Mouse (Mus musculus) thymus, postnatal 36 days (tissue): ENCODE measurements at regions not wholly inside any gene's neighbourhood (a gene's known extent, or its start where the extent isn't known, plus 50 kb on each side); places are given as distances from the start of the nearest gene placed in this dataset.

ENCODE experiments used
- DNase-seq, 2 experiments: peaks; one replicate each; pipeline ENCODE4 v3.0.0; 2022; ENCODE audit warnings: mixed read lengths in 2 of 2

DNA sequence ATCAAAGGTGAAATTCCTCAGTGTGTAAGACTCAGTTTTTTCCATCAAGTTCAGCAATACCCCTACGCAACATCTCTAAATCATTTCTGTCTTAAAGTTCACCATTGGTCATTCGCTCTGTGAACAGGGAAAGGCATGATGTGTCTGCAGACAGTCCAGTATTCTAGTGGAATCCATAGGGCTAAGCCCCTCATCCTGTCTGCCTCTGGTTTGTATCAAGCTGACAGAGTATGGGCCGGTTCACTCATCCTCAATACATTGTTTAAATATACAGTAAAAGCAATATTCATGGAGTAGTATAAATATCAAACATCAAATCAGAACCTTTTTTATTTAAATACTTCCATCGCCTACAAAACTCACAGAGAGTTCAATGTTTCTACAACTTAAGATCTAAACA, 152.9 kb upstream of the Paip1 start:
- DNase-seq = no peak

- no peak for DNase-seq
Observed at GRCm38 (mm10) chr13:119277308-119277948, 151.0 kb upstream of the Paip1 start.

DNA sequence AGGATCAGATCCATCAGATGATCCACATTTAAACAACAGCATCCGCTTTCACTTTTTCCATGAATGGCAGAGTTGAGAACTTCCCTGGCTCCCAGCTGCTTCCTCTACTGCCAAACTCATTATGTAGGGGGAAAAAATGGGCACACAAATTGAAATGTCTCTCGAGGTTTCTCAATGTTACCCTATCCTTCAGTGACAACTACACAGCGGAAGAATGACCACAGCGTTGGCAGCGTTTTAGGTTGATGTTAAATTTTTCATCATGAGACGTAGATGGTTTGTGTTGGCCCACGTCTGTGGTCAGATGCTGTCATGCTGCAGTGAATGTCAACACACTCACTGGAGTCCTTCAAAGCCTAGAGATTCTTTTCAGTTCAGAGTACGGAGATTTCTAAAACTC, 149.0 kb upstream of the Paip1 start:
- no peak for DNase-seq

DNA sequence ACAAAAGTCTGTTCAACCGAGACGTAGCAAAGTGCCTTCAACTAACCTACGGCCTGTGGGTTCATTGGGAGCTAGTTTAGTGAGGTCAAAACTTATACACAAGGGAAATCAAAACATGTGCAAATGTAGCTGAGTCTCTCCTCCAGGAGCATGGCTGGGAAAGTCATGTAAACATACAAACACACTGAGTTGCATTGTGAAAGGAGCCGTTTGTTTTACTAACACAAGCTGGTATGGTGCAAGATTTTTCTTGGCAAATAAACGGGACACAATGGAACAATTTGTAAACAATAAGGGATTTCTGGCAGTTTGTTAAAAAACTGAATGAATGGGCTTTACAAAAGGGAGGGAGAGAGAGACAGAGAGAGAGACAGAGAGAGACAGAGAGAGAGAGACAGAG, 147.8 kb upstream of the Paip1 start:
- DNase-seq = no peak

DNA sequence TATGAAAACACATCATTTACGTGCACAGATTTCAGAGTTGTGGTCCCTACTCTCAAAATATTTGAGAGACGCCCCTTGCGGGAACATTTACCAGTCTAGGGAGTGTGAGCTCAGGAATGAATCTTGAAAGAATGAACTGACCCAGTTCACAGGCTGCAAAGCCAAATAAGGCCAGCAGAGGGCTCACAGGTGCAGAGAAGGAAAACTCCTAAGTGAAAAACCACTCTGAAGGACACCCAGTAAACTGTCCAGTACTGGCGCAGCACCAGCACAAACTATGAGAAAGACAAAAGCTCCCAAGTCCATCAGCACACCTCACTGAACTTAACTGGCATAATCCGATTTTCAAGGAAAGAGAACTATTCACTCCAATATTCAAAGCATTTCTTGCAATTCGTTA, 145.0 kb upstream of the Paip1 start:
- peak; percentile 13 to 21 for DNase-seq

DNA sequence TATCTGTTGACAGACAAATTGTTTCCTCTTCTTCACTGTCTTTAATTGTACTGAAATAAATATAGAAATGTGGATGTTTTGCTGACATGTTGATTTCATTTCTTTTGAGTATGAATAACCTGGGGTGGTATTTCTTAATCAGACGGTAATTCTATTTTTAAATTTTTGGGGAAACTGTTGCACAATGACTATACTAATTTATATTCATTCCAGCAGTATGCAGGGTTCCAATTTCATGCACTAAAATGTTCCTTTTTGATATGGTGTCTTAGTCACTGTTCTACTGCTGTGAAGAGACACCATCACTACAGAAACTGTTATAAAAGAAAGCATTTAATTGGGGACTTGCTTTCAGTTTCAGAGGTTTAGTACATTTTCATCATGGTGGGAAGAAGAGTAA, 119.2 kb upstream of the Paip1 start:
- DNase-seq = no peak

DNA sequence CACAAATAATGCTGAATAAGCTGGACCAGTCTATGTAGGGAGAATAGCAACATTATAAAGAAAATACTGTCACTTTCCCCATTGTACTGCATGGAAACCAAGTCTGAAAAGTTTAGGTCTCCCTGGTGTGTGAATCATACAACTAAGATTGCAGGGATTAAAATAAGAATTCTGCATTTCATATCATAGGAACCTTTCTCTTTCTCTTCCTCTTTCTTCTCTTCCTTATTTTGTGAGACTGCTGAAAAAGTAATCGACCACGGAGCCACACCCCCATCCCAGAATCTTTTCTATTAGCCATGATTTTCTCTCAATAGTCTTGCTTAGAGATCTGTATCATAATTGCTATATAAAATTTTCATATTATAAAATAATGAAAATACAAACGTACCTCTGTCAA, 118.4 kb upstream of the Paip1 start:
- DNase-seq = no peak

DNA sequence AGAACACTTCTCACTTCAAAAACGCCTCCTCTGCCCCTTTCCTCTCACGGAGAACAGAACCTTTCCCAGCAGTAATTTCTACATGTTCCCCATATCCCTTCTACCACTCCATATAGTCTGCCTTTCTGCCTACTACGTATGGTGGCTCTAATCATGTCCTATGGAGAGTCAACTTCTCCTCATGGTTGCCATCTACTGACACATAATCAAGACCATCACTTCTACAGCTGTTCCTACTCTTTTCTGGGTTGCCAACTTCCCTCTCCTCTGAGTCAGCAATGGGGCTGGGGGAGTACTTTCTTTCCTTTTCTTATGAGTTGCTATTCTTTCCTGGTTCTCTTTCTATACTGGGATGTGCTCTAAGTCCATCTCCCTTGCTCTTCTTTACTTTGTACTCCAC, 114.0 kb upstream of the Paip1 start:
- no peak for DNase-seq

DNA sequence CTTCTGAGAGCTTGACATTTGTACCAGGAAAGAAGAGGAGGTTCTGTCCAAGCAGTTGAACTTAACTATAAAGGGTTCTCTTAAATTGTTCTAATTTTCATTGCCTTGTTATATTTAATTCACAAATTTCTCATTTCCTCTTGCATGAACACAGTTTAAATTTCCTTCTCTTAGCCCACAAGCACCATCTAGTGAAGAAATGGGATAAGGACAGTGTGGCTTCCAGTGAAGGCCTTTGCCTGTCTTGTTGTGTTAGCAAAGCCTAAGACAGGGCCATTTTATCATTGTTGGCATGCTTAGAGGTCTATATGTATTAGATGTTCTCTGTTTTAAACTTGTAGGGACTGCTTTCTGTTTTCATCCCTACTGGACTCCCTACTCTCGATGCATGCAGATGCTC, 110.0 kb upstream of the Paip1 start:
- no peak for DNase-seq

GRCm38 (mm10) chr13:119325510-119325909, 102.9 kb upstream of the Paip1 start:
- DNase-seq = no peak

DNA sequence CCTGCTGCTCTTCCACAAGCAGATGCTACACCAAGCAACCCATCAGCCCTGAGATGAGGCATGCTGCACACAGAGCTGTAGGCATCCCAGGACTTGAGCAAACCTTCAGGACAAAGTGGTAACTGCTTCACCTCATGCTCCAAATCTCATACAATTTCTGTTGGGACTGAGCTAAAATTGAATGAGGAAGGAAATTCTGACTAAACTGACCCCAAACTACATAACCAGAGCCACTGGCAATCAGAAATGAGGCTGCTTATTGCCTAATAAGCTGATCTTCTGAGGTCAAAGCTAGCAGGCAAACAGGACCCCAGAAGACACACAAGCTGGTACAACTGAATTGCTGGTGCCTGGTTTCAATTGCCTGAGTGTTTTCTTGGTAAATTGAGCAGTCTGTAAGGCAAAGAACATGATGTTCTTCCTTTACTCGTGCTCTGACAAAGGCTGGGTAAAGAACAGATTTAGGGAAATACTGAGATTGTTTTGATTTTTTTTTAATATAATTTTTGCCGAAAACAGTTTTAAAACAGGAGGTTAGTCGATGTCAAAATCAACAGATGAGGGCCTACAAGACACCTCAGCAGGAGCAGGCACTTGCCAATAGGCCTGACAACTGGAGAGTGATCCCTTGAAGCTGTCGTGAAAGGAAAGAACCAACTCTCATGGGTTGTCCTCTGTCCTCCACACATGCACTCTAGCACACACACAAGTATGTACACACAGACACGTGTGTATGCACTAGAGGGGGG, 101.3 kb upstream of the Paip1 start:
- DNase-seq = no peak

GRCm38 (mm10) chr13:119328731-119329130, 99.7 kb upstream of the Paip1 start:
- no peak for DNase-seq

DNA sequence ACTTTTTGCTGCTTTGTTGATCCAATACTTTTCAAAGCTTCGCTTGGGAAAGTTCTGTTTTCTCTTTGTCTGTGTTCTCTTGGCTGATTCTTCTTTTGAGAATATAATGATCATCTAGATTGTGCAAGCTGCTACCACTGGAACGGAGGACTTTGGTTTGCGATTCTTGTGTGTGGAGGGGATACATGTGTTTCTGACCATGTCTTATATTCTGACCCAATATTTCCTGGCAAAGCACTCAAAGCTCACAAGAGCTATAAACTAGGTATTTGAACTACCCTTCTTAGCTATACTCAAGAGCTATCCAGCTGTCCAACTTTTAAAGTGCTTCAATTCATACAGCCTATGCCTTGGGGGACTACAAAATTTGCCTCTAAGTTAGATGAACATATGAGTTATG, 96.6 kb upstream of the Paip1 start:
- DNase-seq = no peak

DNA sequence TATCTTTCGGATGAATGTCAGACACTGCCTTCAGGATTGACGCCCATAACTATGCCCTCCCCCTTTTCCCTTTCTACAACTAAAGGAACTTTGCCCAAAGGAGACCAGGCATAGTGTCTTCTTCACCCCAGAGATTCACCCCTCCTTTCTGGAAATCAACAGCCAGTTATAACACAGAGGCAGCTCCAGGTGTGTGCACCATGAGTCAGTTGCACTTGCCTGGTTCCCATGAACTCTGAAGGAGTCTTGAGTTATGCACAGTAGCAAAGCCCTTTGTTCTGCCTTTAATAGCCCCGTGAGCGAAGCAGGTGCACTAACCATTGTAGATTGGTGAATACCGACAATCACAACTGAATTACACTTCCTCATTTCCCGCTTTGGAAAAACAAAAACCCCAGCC, 94.5 kb upstream of the Paip1 start:
- DNase-seq = no peak

DNA sequence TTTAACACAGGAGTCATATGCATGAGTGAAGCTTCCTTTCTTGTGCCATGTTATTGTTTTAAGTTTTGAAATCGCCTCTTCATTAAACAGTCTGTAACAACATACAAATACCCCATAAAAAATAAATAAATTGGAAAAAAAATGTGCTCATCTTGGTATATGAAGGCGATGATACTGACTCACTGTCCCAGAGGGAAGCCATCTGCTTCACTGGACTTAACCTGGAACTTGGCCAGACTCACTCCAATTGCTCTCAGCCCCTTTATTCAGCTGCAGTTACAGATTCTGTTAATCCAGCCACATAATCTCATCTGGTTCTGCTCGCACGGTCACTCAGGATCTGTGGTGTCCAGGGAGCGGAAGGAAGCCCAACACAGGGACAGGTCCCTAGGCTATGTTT, 90.5 kb upstream of the Paip1 start:
- no peak for DNase-seq

DNA sequence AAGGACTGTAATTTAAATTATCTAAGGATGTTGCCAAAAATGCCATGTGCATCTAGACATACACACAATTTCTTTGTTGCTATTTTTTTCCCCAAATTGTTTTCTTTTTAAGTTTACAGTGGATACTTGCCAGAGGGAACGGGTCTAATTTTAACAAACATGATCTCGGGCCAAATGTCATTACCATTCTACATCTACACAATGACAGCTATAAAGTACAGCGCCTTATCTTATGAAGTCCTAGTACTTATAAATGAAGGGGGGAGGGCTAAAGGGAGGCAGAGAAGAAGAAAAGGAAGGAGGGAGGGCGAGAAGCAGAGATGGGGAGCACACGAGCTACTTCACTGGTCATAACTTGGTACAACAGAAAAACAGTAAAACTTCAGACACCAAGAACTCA, 89.4 kb upstream of the Paip1 start:
- no peak for DNase-seq

- no peak for DNase-seq
Observed at GRCm38 (mm10) chr13:119339762-119340161, 88.6 kb upstream of the Paip1 start.

DNA sequence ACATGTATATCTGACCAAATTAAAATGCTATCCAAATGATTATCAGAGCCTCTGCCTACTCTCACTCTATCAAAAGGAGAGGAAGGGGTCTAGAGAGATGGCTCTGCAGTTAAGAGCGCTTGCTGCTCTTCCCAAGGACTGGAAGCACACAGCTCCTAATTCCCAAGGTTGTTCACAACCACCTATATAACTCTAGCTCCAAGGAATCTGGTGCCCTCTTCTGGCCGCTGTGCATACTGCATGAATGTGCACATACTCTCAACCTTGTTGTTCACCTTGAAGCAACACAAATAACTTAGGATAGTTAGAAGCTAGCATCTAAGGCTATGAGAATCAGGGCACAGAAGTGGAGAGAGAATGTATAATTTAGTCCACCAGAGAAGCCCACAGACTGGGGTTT, 86.6 kb upstream of the Paip1 start:
- DNase-seq = peak; percentile 19 to 33

DNA sequence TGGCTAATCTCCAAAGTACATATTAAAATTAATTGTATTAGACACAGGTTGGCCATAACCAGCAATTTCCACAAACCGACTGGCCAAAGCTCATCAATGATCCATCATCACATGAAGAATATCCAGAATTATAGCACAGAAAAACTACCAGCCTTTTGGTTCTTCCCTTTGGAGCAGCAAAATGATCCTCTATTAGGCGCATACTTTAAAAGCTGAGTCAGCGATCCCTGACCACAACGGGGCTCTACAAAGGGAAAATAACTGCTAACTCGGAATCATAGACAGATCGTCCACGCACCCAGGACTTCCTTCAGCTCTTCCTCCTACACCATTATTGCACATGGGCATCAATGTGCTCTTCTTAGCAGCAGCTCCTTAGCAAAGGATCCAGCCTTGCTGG, 85.6 kb upstream of the Paip1 start:
- no peak for DNase-seq

DNA sequence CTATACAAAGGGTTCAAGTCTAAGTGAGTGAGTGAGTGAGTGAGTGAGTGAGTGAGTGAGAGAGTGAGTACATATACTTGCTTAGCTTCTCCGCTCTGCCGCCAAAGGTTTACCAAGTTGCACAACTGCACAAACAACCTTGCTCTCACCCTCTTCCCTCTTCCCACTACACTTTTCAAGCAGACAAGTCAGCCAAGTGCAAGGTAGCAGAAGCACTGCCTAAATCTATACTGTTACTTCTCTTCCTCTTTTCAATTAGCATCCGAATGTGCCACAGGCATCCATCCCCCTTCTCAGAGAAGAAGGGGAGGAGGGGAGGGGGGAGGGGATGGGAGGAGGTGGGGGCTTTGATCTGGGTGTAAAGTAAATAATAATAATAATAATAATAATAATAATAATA, 80.4 kb upstream of the Paip1 start:
- DNase-seq = no peak

GRCm38 (mm10) chr13:119351346-119351745, 77.1 kb upstream of the Paip1 start:
- DNase-seq = no peak

DNA sequence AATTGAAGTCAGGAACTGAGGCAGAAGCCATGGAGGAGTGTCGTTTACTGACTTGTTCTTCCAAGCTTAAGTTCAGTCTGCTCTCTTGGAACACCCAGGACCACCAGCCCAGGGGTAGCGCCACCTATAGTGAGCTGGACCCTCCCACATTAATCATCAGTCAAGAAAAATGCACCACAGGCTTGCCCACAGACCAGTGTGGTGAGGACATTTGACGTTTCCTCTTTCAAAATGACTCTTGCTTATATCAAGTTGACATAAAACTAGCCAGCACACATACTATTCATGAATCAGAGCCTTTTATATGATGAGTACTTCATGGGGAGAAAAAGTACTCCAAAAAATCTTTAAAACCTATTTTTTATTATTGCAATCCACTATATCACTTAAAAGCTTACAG, 69.7 kb upstream of the Paip1 start:
- no peak for DNase-seq

DNA sequence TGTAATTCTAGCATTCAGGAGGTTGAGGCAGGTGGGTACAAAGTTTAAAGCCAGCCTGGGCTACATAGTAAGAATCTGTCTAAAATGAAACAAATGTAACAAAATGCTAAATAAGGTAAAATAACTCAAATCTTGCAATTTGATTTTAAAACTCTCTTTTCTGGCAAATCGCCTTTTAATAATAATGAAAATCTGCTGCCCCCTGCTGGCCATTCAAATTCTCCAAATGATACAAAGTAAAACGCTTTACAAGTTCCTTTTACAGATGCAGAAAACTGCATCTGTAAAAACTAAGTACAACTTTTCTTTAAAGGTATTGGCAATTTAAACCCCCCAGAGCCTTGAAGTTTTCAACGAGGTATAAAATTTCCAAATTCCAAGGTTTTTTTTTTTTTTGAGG, 65.0 kb upstream of the Paip1 start:
- peak in 1 of 2 experiments; percentile 13 for DNase-seq

DNA sequence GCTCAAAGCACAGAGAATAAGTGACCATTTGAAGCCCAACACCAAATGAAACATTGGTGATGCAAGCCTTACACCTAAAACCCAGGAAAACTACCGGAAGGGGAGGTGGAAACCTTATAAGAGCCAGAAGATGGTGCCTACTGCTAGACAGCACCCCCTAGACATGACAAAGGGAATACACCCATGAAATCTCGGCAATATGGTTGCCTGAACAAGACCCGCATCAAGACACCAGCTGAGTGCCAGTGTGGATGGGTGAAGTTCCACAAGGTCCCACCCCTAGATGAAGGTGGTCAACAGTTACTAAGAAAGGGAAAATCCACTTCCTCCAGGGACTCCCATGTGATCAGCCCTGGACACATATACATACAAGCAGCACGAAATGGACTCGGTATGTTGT, 64.2 kb upstream of the Paip1 start:
- no peak for DNase-seq

- DNase-seq = no peak
Observed at GRCm38 (mm10) chr13:119367544-119367943, 60.9 kb upstream of the Paip1 start.
